Mouse (Mus musculus) hindbrain, embryonic 12.5 days (tissue): ENCODE data around the gene Cst8. TPM values are rescaled to one million over a fixed set of nuclear protein-coding genes. Genes with fewer than 3 reads are reported as not detected.
"Not testable (repeated sequence)": the region's sequence is repeated elsewhere in the genome, so short reads cannot be mapped to it uniquely, and the experiment has no call there.

Experiments used
- ATAC-seq: fragments of 200-750 bp; cut with Nextera tagmentation; 2 replicates; pipeline ENCODE4 v1.8.0; 2017; ENCODE audit warnings: moderate TSS enrichment; ENCODE audit not compliant: low FRiP score
- H3K27ac ChIP-seq: fragments of 300-500 bp; sonication (generic); 2 replicates; pipeline ENCODE4 v1.5.1; 2016; ENCODE audit warnings: mild to moderate bottlenecking
- H3K27me3 ChIP-seq: fragments of 300-500 bp; sonication (generic); 2 replicates; pipeline ENCODE4 v1.6.1; 2016; ENCODE audit warnings: mild to moderate bottlenecking
- H3K36me3 ChIP-seq: fragments of 300-500 bp; sonication (generic); 2 replicates; pipeline ENCODE4 v1.6.1; 2016; ENCODE audit warnings: mild to moderate bottlenecking
- H3K4me1 ChIP-seq: fragments of 300-500 bp; sonication (generic); 2 replicates; pipeline ENCODE4 v1.6.1; 2016
- H3K4me2 ChIP-seq: fragments of 300-500 bp; sonication (generic); replicated peaks from 2 replicates; pipeline ENCODE4 v1.6.1; 2016; ENCODE audit warnings: mild to moderate bottlenecking
- H3K4me3 ChIP-seq: fragments of 300-500 bp; sonication (generic); 2 replicates; pipeline ENCODE4 v1.5.1; 2016; ENCODE audit warnings: mild to moderate bottlenecking
- H3K9ac ChIP-seq: fragments of 300-500 bp; sonication (generic); 2 replicates; pipeline ENCODE4 v1.6.1; 2016; ENCODE audit warnings: mild to moderate bottlenecking, moderate library complexity
- H3K9me3 ChIP-seq: fragments of 300-500 bp; sonication (generic); replicated peaks from 2 replicates; pipeline ENCODE4 v1.6.1; 2016; ENCODE audit warnings: mild to moderate bottlenecking
- WGBS: fragments of 180-500 bp; shearing (Covaris S2); methylation state at CpG from one replicate; pipeline ENCODE4 v1.1.7; 2016; 5-methylcytosine and 5-hydroxymethylcytosine counted together
- polyA plus RNA-seq: library from polyadenylated mRNA; unstranded; fragments of >200 nt; fragmentation: Nextera tagmentation; extraction: Ambion mirVana; gene quantifications from 2 replicates; pipeline ENCODE4 v1.2.1, GENCODE M21; 2016

Gene Cst8
- not detected in 2 replicates for polyA plus RNA-seq

DNA sequence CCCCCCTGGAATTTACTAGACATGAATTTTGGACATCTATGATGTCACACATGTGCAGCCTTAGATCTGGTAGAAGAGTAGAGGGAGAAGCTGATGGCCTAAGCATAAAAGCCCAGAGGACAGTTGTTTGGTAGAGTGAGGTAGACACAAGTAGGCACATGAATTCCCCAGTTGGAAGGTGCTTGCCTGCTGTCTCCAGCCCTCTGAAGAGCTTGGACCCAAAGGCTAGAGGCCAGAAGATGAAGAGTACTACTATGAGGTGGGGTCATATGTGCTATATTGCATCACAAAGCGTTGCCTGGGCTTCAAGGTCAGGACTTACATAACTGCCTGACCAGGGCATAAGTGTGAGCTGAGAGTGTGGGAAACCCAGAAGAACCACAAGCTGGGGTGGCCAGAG lies at the start of gene Cst8:
Gene Cst8 (plus strand): TSS at position 301 of the 400 bp plus-strand sequence.
- no peak for ATAC-seq
- H3K4me3 ChIP-seq = no peak within 1 kb of the TSS
- H3K9me3 ChIP-seq = no peaks in the 10 kb centered on the region
- H3K27ac ChIP-seq = no peak within 1 kb of the TSS
- H3K27me3 ChIP-seq = no peaks in the 10 kb centered on the region
- WGBS = 90% methylated on average over 1 of the region's 1 CpGs
- H3K9ac ChIP-seq = no peak within 1 kb of the TSS
- no peaks in the 10 kb centered on the region for H3K4me1 ChIP-seq
- H3K4me2 ChIP-seq = no peak within 1 kb of the TSS
- H3K36me3 ChIP-seq = no peaks in the 10 kb centered on the region

DNA sequence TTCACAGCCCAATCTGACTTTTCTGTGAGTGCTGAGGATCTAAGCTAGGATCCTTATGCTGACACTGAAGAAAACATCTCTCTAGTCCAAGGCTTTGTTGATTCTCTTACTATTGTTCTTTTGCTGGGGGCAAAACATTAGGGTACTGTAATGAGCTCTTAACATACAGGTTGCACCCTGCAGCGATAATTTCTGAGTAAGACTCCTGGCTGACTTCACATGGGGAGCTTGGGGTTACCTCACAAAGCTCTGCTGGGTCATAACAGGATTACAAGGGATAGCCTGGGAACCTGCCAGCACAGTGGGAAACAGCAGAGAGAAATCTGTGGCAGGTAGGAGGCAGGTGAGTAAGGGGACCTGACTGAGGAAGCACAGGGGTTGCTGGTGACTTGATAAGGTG lies 48.5 kb upstream of the Cst8 start, which contains the start of gene Cstl1:
Gene Cstl1 (plus strand): TSS at position 301 of the 400 bp plus-strand sequence.
- no peak for ATAC-seq
- H3K4me2 ChIP-seq = no peak within 1 kb of the TSS
- no peak within 1 kb of the TSS for H3K27ac ChIP-seq
- no peaks in the 10 kb centered on the region; the same call in 1 of the 2 replicates for H3K27me3 ChIP-seq
- H3K36me3 ChIP-seq = no peaks in the 10 kb centered on the region
- WGBS = 84% methylated on average over 1 of the region's 1 CpGs
- H3K4me3 ChIP-seq = no peak within 1 kb of the TSS
- no peaks in the 10 kb centered on the region for H3K4me1 ChIP-seq
- H3K9me3 ChIP-seq = no peaks in the 10 kb centered on the region
- H3K9ac ChIP-seq = no peak within 1 kb of the TSS

DNA sequence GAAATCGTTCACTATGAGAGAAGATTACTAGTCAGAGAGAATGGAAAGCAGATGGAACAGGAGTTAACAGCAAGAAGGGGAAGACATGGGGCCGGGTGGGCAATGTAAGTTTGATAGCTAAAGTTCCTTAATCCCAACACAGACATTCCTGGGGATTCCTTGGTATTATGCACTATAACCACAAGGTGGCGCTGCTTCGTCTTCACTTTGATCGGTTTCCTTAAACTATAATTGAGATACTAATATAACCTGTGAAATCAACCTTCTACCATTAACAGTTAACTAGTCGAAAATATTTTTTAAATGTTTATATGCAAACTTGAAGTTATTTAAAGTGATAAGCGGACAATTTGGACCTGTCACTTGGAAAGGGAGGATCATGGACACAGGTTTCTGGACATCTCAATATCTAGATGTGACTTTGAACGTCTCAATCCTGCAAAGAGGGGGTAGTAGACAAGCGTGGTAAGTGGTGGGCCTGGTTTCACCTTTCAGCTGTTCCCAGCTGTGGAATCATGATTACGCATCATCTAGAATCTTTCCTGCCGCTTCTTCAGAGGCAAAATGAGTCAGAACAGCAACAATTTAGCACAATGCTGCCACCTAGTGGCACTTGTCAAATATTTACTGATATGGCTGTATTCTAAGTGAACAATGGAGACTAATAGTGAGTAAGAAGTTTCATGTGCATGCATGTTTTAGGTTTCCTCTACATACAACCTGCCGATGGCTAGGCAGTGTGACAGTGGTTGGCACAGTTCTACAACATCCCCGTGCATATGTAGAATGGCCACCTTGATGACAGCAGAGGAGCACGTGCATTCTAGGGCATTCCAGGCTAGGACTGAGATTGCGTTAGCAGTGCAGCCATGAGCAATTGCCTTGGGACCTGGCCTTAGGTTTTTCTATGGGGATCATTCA lies 46.4 kb upstream of the Cst8 start:
- WGBS = 17% methylated on average over 15 of the region's 15 CpGs
- no peaks in the 10 kb centered on the region for H3K36me3 ChIP-seq
- ATAC-seq = peak; percentile 85
- H3K9ac ChIP-seq = no peak overlapping the region
- H3K4me3 ChIP-seq = peak overlapping the region; percentile 29
- no peaks in the 10 kb centered on the region; the same call in 1 of the 2 replicates for H3K27me3 ChIP-seq
- H3K4me2 ChIP-seq = peak overlapping the region; percentile 52
- H3K4me1 ChIP-seq = no peaks in the 10 kb centered on the region
- H3K9me3 ChIP-seq = no peaks in the 10 kb centered on the region
- no peak overlapping the region for H3K27ac ChIP-seq

DNA sequence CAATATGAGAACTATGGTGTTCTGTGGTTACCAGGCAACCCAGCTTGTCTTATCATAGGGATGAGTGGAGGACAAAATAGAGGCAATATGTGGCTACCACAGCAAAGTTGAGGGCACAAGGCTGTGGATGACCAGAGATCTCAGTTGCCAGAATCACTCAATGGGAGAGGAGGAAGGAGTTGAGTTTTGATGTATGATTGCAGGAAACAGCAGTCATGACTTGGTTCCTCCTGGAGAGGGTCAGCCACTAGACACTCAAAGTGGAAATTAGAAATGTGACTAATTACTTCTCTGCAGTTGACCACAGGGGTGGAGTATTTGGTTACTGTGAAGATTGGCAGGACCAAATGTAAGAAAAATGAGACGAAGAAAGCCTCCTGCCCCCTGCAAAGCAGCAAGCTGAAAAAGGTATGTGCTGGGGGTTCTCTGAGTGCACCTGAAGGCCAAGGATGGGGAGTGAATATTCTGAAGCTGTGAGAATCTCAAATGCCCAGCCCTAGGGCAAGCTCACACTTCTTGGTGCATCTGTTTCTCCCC lies 44.2 kb upstream of the Cst8 start:
- Histone ChIP-seq H3K9ac (no peak overlapping the region), H3K4me3 (no peak overlapping the region), H3K9me3 (no peaks in the 10 kb centered on the region), H3K27ac (no peak overlapping the region), H3K27me3 (no peaks in the 10 kb centered on the region; the same call in 1 of the 2 replicates), H3K4me1 (no peaks in the 10 kb centered on the region), H3K36me3 (no peaks in the 10 kb centered on the region), H3K4me2 (no peak overlapping the region)
- WGBS = 80% methylated on average over 1 of the region's 1 CpGs
- ATAC-seq = no peak

DNA sequence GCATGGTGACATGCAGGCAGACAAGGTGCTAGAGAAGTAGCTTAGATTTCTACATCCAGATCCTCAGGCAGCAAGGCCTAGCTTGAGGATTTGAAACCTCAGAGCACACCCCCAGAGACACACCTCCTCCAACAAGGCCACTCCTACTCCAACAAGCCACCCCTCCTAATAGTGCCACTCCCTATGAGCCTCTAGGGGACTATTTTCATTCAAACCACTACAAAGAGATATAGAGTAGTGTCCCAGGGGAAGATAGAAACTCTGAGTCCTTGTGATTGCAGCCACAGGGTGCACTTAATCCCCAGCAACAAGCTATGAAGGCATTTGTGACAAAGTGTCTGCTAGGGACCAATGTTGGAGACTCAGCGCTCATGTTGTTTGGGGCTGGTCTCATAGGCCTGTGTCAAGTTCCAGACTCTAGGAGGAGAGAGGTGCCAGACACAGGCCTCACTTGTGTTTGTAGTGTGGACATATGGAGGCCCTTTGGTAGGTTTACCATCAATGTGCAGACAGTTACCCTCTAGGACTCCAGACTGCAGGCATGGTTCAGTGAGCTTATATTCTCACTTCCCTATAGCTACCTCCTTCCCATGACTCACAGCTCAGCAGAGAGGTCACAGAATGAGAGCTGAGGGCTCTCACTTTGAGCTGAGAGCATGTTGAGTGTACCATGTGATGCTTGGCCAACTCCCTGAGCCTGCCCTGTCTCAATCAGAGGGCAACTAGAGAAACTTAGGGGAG lies 34.8 kb upstream of the Cst8 start:
- WGBS = 95% methylated on average over 1 of the region's 1 CpGs
- Histone ChIP-seq H3K9me3 (no peaks in the 10 kb centered on the region), H3K4me1 (no peaks in the 10 kb centered on the region), H3K9ac (no peak overlapping the region), H3K27me3 (no peaks in the 10 kb centered on the region), H3K4me3 (no peak overlapping the region), H3K36me3 (no peaks in the 10 kb centered on the region), H3K27ac (no peak overlapping the region), H3K4me2 (no peak overlapping the region)
- no peak for ATAC-seq

DNA sequence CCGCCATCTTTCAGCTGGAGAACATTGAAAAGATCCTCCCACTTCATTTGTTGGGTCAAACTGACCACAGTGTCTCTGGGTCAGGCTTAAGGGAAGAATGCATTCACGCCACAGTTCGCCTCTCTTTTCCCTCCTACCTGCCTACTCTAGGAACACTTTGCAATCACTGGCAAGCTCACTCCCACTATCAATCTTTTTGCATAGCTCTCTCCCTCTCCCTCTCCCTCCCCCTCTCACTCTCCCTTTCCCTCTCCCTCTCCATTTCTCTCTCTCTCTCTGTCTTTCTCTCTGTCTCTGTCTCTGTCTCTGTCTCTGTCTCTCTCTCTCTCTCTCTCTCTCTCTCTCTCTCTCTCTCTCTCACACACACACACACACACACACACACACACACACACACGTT lies 27.2 kb upstream of the Cst8 start, which contains the start of gene Cst11:
Gene Cst11 (minus strand): TSS at position 101 of the 400 bp plus-strand sequence.
- H3K27ac ChIP-seq, H3K9me3 ChIP-seq, H3K36me3 ChIP-seq, ATAC-seq, H3K9ac ChIP-seq, H3K27me3 ChIP-seq, H3K4me3 ChIP-seq, H3K4me2 ChIP-seq, H3K4me1 ChIP-seq: not testable (repeated sequence)
- 88% methylated on average over 4 of the region's 4 CpGs for WGBS

DNA sequence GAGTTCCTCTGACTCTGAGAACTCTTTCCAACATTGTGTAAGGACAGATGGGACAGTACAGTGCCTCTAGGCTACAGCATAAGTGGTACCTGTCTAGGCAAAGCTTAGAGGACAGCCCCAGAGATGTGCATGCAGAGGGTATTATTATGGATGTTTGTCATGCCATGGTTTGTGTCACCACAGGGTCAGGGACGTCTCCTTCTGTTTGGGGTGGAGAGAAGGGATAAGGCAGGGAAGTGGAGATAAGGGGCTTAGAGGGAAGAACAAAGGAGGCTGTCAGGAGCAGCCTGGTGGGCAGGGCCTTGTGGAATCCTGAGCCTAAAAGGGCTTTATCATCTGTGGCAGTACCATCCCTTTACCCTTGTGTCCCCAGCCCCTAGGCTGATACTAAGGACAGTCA lies 16.9 kb upstream of the Cst8 start, which contains the start of gene 8030411F24Rik:
Gene 8030411F24Rik (plus strand): TSS at position 301 of the 400 bp plus-strand sequence.
- no peak within 1 kb of the TSS for H3K9ac ChIP-seq
- WGBS = 10% methylated on average over 1 of the region's 1 CpGs
- H3K4me3 ChIP-seq = no peak within 1 kb of the TSS
- no peak within 1 kb of the TSS for H3K4me2 ChIP-seq
- no peaks in the 10 kb centered on the region for H3K36me3 ChIP-seq
- no peak within 1 kb of the TSS for H3K27ac ChIP-seq
- no peak for ATAC-seq
- no peaks in the 10 kb centered on the region for H3K27me3 ChIP-seq
- H3K9me3 ChIP-seq = no peaks in the 10 kb centered on the region
- H3K4me1 ChIP-seq = no peaks in the 10 kb centered on the region

DNA sequence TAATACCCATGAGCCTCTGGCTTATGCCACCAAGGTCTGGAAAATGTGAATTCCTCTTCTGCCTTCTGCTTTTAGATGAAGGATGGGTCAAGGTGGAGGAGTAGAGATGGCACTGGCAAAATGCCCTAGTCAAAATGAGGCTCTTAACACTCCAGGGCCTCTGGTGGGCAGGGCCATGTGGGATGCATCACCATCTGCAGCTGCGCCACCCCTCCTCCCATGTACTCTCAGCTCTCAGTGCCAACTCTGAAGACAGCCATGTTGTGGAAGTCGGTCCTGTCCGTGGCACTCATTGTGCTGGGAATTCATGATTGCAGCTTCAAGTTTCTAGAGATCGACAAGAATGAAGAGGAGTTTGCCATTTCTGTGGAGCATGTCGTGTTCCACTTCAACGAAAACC lies 9.4 kb upstream of the Cst8 start, which contains the start of gene Cst12:
Gene Cst12 (plus strand): TSS at position 220 of the 400 bp plus-strand sequence.
- H3K9me3 ChIP-seq = no peaks in the 10 kb centered on the region
- H3K36me3 ChIP-seq = no peaks in the 10 kb centered on the region
- 93% methylated on average over 6 of the region's 6 CpGs for WGBS
- H3K4me3 ChIP-seq = no peak within 1 kb of the TSS
- no peak within 1 kb of the TSS for H3K4me2 ChIP-seq
- no peak within 1 kb of the TSS for H3K27ac ChIP-seq
- ATAC-seq = no peak
- H3K27me3 ChIP-seq = no peaks in the 10 kb centered on the region
- no peak within 1 kb of the TSS for H3K9ac ChIP-seq
- H3K4me1 ChIP-seq = no peaks in the 10 kb centered on the region

DNA sequence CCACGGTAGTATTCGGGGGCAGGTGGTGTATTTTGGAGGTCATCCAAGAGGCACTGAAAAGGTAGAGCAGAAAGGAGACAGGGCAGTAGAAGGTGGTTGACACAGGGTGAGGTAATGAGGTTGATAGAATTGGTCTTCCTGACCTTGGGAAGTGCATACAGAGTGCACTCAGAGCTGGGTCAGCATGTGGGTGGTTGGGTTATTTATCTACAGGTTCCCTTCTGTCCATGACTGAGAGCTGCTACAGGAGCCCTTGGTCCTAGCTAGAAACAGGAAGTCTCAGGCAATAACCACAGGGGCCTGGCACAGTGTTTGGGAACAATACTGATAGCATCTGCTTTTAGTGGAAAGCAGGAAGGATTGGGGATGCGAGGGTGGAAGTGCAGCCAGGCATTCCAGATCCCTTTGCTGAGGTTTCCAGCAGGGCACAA lies 2.9 kb downstream of the Cst8 start:
- H3K4me1 ChIP-seq = no peaks in the 10 kb centered on the region
- H3K9me3 ChIP-seq = no peaks in the 10 kb centered on the region
- ATAC-seq = no peak
- no peaks in the 10 kb centered on the region for H3K27me3 ChIP-seq
- H3K4me3 ChIP-seq = no peak overlapping the region
- H3K4me2 ChIP-seq = no peak overlapping the region
- WGBS = 79% methylated on average over 3 of the region's 3 CpGs
- H3K27ac ChIP-seq = no peak overlapping the region
- H3K36me3 ChIP-seq = no peaks in the 10 kb centered on the region
- no peak overlapping the region for H3K9ac ChIP-seq

DNA sequence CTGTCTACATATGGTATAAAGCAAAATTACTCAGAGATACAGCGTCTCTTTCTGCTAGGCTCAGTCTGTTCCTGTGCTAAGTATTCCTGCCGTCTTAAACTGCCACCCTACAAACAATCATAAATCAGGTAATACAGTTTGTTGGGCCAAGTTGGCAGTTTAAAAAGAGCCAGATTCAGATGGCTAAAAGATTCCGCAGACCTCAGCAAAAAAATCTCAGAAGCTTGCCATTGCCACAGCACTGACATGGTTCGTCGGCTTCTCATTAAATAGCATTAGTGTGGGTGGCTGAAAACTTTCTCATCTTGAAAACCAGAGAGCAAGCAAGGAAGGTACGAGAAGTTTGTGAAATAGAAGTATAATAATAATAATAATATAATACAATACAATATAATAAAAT lies 8.1 kb downstream of the Cst8 start:
- H3K36me3 ChIP-seq = no peaks in the 10 kb centered on the region
- H3K4me1 ChIP-seq = no peaks in the 10 kb centered on the region
- 82% methylated on average over 6 of the region's 6 CpGs for WGBS
- H3K9ac ChIP-seq = no peak overlapping the region
- H3K27ac ChIP-seq = no peak overlapping the region
- H3K4me3 ChIP-seq = no peak overlapping the region
- H3K9me3 ChIP-seq = no peaks in the 10 kb centered on the region
- no peak for ATAC-seq
- no peak overlapping the region for H3K4me2 ChIP-seq
- H3K27me3 ChIP-seq = no peaks in the 10 kb centered on the region

DNA sequence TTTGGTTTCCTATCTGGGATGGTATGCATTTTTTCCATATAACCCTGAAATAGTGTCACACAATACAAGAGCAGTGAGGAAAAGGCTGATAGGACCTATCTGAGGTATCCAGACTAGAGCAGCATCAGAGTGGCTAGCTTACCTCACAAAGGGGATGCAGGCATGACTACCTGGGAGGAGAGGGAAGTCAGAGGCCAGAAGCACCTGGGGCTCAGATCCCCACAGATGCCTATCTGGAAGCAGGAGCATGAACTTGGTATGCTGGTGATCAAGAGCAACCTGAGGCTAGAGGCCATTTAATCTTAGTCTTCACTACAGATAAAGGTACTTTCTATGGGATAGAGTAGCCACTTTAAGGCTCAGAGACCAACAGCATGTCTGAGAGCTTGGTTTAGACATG lies 21.3 kb downstream of the Cst8 start, which contains the start of gene Cst13:
Gene Cst13 (plus strand): TSS at position 173 of the 400 bp plus-strand sequence.
- ATAC-seq = no peak
- H3K4me2 ChIP-seq = no peak within 1 kb of the TSS

DNA sequence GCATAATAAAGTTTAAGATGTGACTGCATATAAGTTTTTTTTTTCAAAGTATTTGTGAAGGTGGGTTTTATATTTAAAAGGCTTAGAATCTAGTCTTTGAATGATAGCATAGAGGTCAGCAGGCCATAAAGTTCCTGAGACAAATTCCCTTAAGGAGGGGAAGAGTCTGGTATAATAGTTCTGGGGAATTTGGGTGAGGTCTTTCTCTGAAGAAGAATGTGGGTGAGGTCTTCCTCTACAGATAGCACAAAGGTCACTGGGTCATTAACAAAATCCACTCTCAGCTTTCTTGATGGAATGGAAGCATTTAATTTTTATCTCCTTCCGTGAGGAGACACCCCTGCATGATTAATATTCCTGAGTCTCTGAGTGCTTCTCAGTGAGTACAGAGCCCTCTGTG lies 27.4 kb downstream of the Cst8 start:
- Histone ChIP-seq H3K9me3 (no peaks in the 10 kb centered on the region), H3K9ac (no peak overlapping the region), H3K27ac (no peak overlapping the region), H3K27me3 (no peaks in the 10 kb centered on the region), H3K36me3 (no peaks in the 10 kb centered on the region), H3K4me3 (no peak overlapping the region), H3K4me1 (no peaks in the 10 kb centered on the region), H3K4me2 (no peak overlapping the region)
- ATAC-seq = no peak
- 81% methylated on average over 1 of the region's 1 CpGs for WGBS

More for the DNA sequence above, 21.3 kb downstream of the Cst8 start, which contains the start of gene Cst13:
- no peaks in the 10 kb centered on the region for H3K4me1 ChIP-seq
- H3K36me3 ChIP-seq = no peaks in the 10 kb centered on the region
- no peak within 1 kb of the TSS for H3K4me3 ChIP-seq
- H3K27me3 ChIP-seq = no peaks in the 10 kb centered on the region
- H3K9ac ChIP-seq = no peak within 1 kb of the TSS
- no peaks in the 10 kb centered on the region for H3K9me3 ChIP-seq
- H3K27ac ChIP-seq = no peak within 1 kb of the TSS
